Mouse (Mus musculus) heart, embryonic 14.5 days (tissue): ENCODE results near the gene Gm12184. TPM values are rescaled to one million over a fixed set of nuclear protein-coding genes. Genes with fewer than 3 reads are reported as not detected.

ENCODE experiments used
- ATAC-seq: fragments of 200-750 bp; cut with Nextera tagmentation; 2 replicates; pipeline ENCODE4 v1.8.0; 2017; ENCODE audit warnings: low read depth, moderate TSS enrichment; ENCODE audit not compliant: insufficient number of reproducible peaks, insufficient read depth, low FRiP score
- H3K27ac ChIP-seq, 2 experiments: fragments of 200-500 bp in 1 of 2; fragments of 300-500 bp in 1 of 2; sonication (generic) in 1 of 2; replicated peaks in 1 of 2; 2 replicates each; pipeline ENCODE4 v1.5.1; 2012 to 2014; ENCODE audit warnings: low read depth in 2 of 2, low read length in 2 of 2, control low read depth in 1 of 2, mild to moderate bottlenecking in 1 of 2, mixed read lengths in 1 of 2; ENCODE audit not compliant: control insufficient read depth in 1 of 2, insufficient read depth in 1 of 2
- H3K27me3 ChIP-seq: fragments of 300-500 bp; sonication (generic); 2 replicates; pipeline ENCODE4 v1.6.1; 2014; ENCODE audit warnings: mild to moderate bottlenecking, low read length, control low read depth; ENCODE audit not compliant: control insufficient read depth, insufficient read depth
- H3K36me3 ChIP-seq: fragments of 300-500 bp; sonication (generic); 2 replicates; pipeline ENCODE4 v1.6.1; 2014; ENCODE audit warnings: mild to moderate bottlenecking, control low read depth, low read length, mixed read lengths; ENCODE audit not compliant: control insufficient read depth, insufficient read depth
- H3K4me1 ChIP-seq, 2 experiments: fragments of 200-500 bp in 1 of 2; fragments of 300-500 bp in 1 of 2; sonication (generic) in 1 of 2; 2 replicates each; pipeline ENCODE4 v1.6.1; 2012 to 2014; ENCODE audit warnings: low read length in 2 of 2, control low read depth in 1 of 2, mixed read lengths in 1 of 2; ENCODE audit not compliant: control insufficient read depth in 2 of 2, insufficient read depth in 2 of 2
- H3K4me2 ChIP-seq: fragments of 300-500 bp; sonication (generic); 2 replicates; pipeline ENCODE4 v1.6.1; 2014; ENCODE audit warnings: mild to moderate bottlenecking, low read length
- H3K4me3 ChIP-seq, 2 experiments: fragments of 200-500 bp in 1 of 2; fragments of 300-500 bp in 1 of 2; sonication (generic) in 1 of 2; 2 replicates each; pipeline ENCODE4 v1.5.1; 2012 to 2014; ENCODE audit warnings: low read length in 2 of 2, mild to moderate bottlenecking in 2 of 2, control low read depth in 1 of 2, low read depth in 1 of 2, moderate library complexity in 1 of 2; ENCODE audit not compliant: control insufficient read depth in 1 of 2, insufficient read depth in 1 of 2
- H3K9ac ChIP-seq: fragments of 300-500 bp; sonication (generic); 2 replicates; pipeline ENCODE4 v1.6.1; 2014; ENCODE audit warnings: mild to moderate bottlenecking, low read length
- H3K9me3 ChIP-seq: fragments of 300-500 bp; sonication (generic); 2 replicates; pipeline ENCODE4 v1.6.1; 2016; ENCODE audit warnings: low read length, control low read depth; ENCODE audit not compliant: control insufficient read depth
- WGBS: fragments of 180-500 bp; shearing (Covaris S2); extraction: QIAGEN DNeasy Blood & Tissue Kit; methylation state at CpG from one replicate; pipeline ENCODE4 v1.1.7; 2014; 5-methylcytosine and 5-hydroxymethylcytosine counted together
- polyA plus RNA-seq: library from polyadenylated mRNA; unstranded; fragments of >200 nt; fragmentation: Nextera tagmentation; extraction: Ambion mirVana; gene quantifications from 2 replicates; pipeline ENCODE4 v1.2.1, GENCODE M21; 2014

The Gm12184 gene
- polyA plus RNA-seq, 1 experiment from 2014 or later: 5.7 TPM

DNA sequence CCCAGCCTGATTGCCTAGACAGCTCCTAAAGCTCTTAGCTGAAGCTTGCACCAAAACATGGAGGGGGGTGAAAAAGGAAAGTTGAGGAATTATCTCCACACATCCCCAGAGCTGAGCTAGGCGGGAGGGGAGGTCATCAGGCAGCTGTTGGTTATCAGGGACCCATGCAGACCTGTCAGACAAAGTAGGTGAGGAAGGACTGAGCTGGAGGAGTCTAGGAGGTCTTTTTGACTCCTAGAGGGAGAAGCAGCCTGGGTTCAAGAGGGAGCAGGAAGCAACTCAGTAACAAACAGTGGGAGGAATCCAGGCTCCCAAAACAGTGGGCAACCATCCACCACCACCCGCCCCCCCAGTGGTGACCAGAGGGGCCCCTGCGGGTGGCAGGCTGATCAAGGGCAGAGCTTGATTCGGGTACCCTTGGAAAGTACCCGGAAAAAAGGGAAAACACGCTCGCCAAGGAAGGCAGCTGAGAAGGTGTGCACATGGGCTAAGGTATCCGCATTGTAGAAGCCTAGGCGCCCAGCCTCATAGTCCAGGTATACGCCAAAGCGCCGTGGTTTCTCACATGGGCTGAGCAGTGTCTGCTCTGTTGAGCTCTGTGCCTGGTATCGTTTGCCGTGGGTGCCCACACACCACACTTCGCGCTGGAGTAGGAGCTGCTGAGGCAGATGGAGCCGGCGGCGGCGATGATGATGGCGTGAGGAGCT is 19.4 kb downstream of the Gm12184 start:
- WGBS: 60% methylated on average over 21 of the region's 21 CpGs

DNA sequence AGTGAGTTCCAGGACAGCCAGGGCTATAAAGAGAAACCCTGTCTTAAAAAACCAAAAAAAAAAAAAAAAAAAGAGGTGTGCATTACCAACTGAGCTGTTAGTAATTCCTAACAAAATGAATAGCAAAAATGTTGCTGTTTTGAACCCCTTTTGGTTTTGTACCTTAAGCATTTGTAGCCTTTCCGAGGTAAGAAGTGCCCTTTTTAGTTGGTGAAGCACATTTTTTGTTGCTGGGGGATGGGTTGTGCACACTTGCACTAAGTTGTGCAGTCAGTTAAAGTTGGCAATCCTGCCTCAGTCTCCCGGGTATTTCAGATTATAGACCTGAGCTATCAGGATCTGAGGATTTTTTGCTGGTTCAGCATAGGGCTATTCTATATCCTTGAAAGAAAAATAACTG is 21.5 kb downstream of the Gm12184 start:
- Histone ChIP-seq H3K27ac (no peak overlapping the region), H3K4me2 (no peak overlapping the region), H3K36me3 (peaks cover 89% of the 10 kb centered on the region), H3K9ac (no peak overlapping the region), H3K4me3 (no peak overlapping the region), H3K27me3 (no peaks in the 10 kb centered on the region), H3K4me1 (peaks cover 0 to 14% of the 10 kb centered on the region in 2 experiments; a peak in 2 of 4 replicates), H3K9me3 (no peaks in the 10 kb centered on the region)
- no peak for ATAC-seq
- WGBS: 78% methylated on average over 2 of the region's 2 CpGs

More for the DNA sequence above, 19.4 kb downstream of the Gm12184 start:
- Histone ChIP-seq H3K27ac (no peak overlapping the region; a peak in 1 of 4 replicates), H3K4me1 (peaks cover 0 to 7% of the 10 kb centered on the region in 2 experiments; a peak in 2 of 4 replicates), H3K9me3 (no peaks in the 10 kb centered on the region), H3K4me3 (no peak overlapping the region), H3K9ac (no peak overlapping the region), H3K4me2 (no peak overlapping the region), H3K27me3 (no peaks in the 10 kb centered on the region), H3K36me3 (peaks cover 100% of the 10 kb centered on the region)
- peak; percentile 27; the same call in 1 of the 2 replicates for ATAC-seq

DNA sequence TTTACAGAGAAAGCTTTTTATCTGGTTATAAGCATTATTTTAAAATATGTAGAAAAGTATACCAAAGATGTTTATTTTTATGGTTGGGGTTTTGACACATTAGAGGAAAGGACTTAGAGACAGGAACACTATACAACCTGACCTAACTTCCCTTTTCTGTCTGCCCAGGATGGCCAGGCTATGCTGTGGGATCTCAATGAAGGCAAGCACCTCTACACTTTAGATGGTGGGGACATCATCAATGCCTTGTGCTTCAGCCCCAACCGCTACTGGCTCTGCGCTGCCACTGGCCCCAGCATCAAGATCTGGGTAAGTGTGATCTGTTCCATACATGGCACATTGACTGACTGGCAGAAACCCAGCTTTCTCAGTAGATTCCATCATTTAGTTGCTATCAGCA is 22.5 kb downstream of the Gm12184 start:
- ATAC-seq: no peak
- peaks cover 0 to 13% of the 10 kb centered on the region in 2 experiments; a peak in 2 of 4 replicates for H3K4me1 ChIP-seq
- no peak overlapping the region for H3K27ac ChIP-seq
- no peak overlapping the region for H3K4me3 ChIP-seq
- peaks cover 80% of the 10 kb centered on the region for H3K36me3 ChIP-seq
- 95% methylated on average over 2 of the region's 2 CpGs for WGBS
- H3K4me2 ChIP-seq: no peak overlapping the region
- H3K9me3 ChIP-seq: no peaks in the 10 kb centered on the region
- H3K9ac ChIP-seq: no peak overlapping the region
- no peaks in the 10 kb centered on the region for H3K27me3 ChIP-seq

GRCm38 (mm10) chr11:48801831-48802772 is 24.4 kb downstream of the Gm12184 start:
- Histone ChIP-seq H3K36me3 (peaks cover 61% of the 10 kb centered on the region), H3K4me2 (peak overlapping the region; percentile 96), H3K27ac (no peak overlapping the region), H3K9ac (peak overlapping the region; percentile 95), H3K9me3 (no peaks in the 10 kb centered on the region), H3K4me3 (peak overlapping the region; percentile 88 to 90), H3K4me1 (peaks cover 2 to 22% of the 10 kb centered on the region in 2 experiments; a peak in 3 of 4 replicates), H3K27me3 (no peaks in the 10 kb centered on the region)
- 67% methylated on average over 17 of the region's 17 CpGs for WGBS
- no peak for ATAC-seq

DNA sequence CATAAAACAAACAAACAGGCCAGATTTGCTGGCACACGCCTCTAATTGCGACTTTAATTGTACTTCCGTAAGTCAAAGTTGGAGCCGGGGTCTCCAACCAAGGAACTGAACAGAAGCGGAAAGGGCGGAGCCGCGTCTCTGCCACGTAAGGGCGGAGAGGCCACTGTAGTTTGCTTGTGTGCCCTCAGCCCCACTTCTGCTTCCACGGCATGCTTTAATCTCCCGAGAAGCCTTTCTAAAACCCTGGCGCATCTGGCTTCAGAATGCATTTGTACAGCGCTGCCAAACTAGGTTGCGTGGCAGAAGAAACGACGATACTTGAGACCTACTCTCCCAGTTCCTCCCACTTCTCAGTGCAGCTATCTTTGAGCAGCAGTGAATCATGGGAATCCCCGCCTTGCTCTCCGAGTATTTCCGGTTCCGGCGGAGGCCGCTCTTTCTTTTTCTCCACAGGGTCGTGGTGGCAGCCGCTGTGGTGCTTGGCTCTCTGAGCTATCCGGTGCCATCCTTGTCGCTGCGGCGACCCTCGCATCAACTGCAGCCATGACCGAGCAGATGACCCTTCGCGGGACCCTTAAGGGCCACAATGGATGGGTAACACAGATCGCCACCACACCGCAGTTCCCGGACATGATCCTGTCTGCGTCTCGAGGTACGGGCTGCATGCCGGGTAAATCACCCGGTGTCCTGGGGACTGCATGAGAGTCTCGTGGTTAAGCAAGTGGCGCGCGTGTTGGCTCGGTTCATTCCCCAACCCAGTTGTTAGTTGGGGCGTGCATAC is 26.3 kb downstream of the Gm12184 start, which contains the start of gene Rack1:
Gene Rack1, plus strand, starts transcription at position 412 of the 781 bp plus-strand sequence.
- H3K4me2 ChIP-seq: peak within 1 kb of the TSS; percentile 96
- peaks cover 41% of the 10 kb centered on the region for H3K36me3 ChIP-seq
- peak within 1 kb of the TSS; percentile 95 for H3K9ac ChIP-seq

GRCm38 (mm10) chr11:48798984-48799920 is 27.2 kb downstream of the Gm12184 start:
- ATAC-seq: no peak
- Histone ChIP-seq H3K27me3 (no peaks in the 10 kb centered on the region), H3K4me1 (peaks cover 2 to 22% of the 10 kb centered on the region in 2 experiments; a peak in 3 of 4 replicates), H3K4me3 (peak overlapping the region; percentile 88 to 90), H3K36me3 (peaks cover 32% of the 10 kb centered on the region), H3K27ac (peak overlapping the region; percentile 89 to 100), H3K9me3 (no peaks in the 10 kb centered on the region), H3K9ac (peak overlapping the region; percentile 95), H3K4me2 (peak overlapping the region; percentile 96)
- 9% methylated on average over 18 of the region's 18 CpGs for WGBS

More for the DNA sequence above, 26.3 kb downstream of the Gm12184 start, which contains the start of gene Rack1:
- H3K9me3 ChIP-seq: no peaks in the 10 kb centered on the region
- H3K4me3 ChIP-seq: peak within 1 kb of the TSS; percentile 88 to 90
- H3K27me3 ChIP-seq: no peaks in the 10 kb centered on the region
- H3K27ac ChIP-seq: peak within 1 kb of the TSS; percentile 89 to 100
- under 1% methylated on average over 47 of the region's 47 CpGs for WGBS
- ATAC-seq: peak; percentile 83
- peaks cover 2 to 22% of the 10 kb centered on the region in 2 experiments; a peak in 3 of 4 replicates for H3K4me1 ChIP-seq
